Mouse (Mus musculus): ENCODE measurements around the gene Mad2l2. TPM values are rescaled to one million over a fixed set of nuclear protein-coding genes. Genes with fewer than 3 reads are reported as not detected.
A peak's percentile ranks its signal among the peaks of the same experiment; 100 is the strongest.

The Mad2l2 gene
- 332 and 347 TPM in 2 replicates for polyA plus RNA-seq (2012; rRNA removed)

- TF ChIP-seq POLR2A (IDR thresholded peaks at IDR 0.05; ENCODE audit: control insufficient read depth, low read depth, low read length) (no peak), CTCF (IDR thresholded peaks at IDR 0.05; ENCODE audit: control insufficient read depth, insufficient read depth, insufficient replicate concordance, low read depth, low read length) (no peak)
- no peaks in the 10 kb centered on the region for H3K27me3 ChIP-seq (ENCODE audit: control insufficient read depth, insufficient read depth, low read length)
Measured at GRCm38 (mm10) chr4:148130133-148130532, at the start of gene Mad2l2. Gene Mad2l2 (plus strand): TSS chr4:148130384.

GRCm38 (mm10) chr4:148080597-148080973 lies 49.6 kb upstream of the Mad2l2 start:
- no peaks in the 10 kb centered on the region for H3K27me3 ChIP-seq (ENCODE audit: control insufficient read depth, insufficient read depth, low read length)
- peaks cover 13% of the 10 kb centered on the region for H3K4me1 ChIP-seq (ENCODE audit: control insufficient read depth, insufficient read depth, low read length)
- H3K36me3 ChIP-seq (ENCODE audit: control insufficient read depth, insufficient read depth, low read length), result peaks cover 3% of the 10 kb centered on the region
- H3K27ac ChIP-seq (ENCODE audit: control insufficient read depth, insufficient read depth, low read depth, low read length), result no peak overlapping the region
- H3K4me3 ChIP-seq (ENCODE audit: control insufficient read depth, low read depth, low read length), result no peak overlapping the region
- TF ChIP-seq CTCF (IDR thresholded peaks at IDR 0.05; ENCODE audit: control insufficient read depth, insufficient read depth, insufficient replicate concordance, low read depth, low read length), result no peak
- TF ChIP-seq POLR2A (IDR thresholded peaks at IDR 0.05; ENCODE audit: control insufficient read depth, low read depth, low read length), result no peak

More at GRCm38 (mm10) chr4:148130133-148130532, at the start of gene Mad2l2:
- peak within 1 kb of the TSS; percentile 19 for H3K4me3 ChIP-seq (ENCODE audit: control insufficient read depth, low read depth, low read length)
- H3K4me1 ChIP-seq (ENCODE audit: control insufficient read depth, insufficient read depth, low read length), result peaks cover 6% of the 10 kb centered on the region
- no peaks in the 10 kb centered on the region for H3K36me3 ChIP-seq (ENCODE audit: control insufficient read depth, insufficient read depth, low read length)
- no peak within 1 kb of the TSS for H3K27ac ChIP-seq (ENCODE audit: control insufficient read depth, insufficient read depth, low read depth, low read length)

GRCm38 (mm10) chr4:148081201-148081600 lies 49.0 kb upstream of the Mad2l2 start:
- Histone ChIP-seq H3K36me3 (ENCODE audit: control insufficient read depth, insufficient read depth, low read length) (peaks cover 3% of the 10 kb centered on the region), H3K4me3 (ENCODE audit: control insufficient read depth, low read depth, low read length) (no peak overlapping the region), H3K27me3 (ENCODE audit: control insufficient read depth, insufficient read depth, low read length) (no peaks in the 10 kb centered on the region), H3K4me1 (ENCODE audit: control insufficient read depth, insufficient read depth, low read length) (peaks cover 11% of the 10 kb centered on the region), H3K27ac (ENCODE audit: control insufficient read depth, insufficient read depth, low read depth, low read length) (no peak overlapping the region)
- TF ChIP-seq POLR2A (IDR thresholded peaks at IDR 0.05; ENCODE audit: control insufficient read depth, low read depth, low read length) (no peak), CTCF (IDR thresholded peaks at IDR 0.05; ENCODE audit: control insufficient read depth, insufficient read depth, insufficient replicate concordance, low read depth, low read length) (no peak)

- H3K27me3 ChIP-seq (ENCODE audit: control insufficient read depth, insufficient read depth, low read length), result no peaks in the 10 kb centered on the region
- H3K4me3 ChIP-seq (ENCODE audit: control insufficient read depth, low read depth, low read length), result no peak overlapping the region
- H3K27ac ChIP-seq (ENCODE audit: control insufficient read depth, insufficient read depth, low read depth, low read length), result no peak overlapping the region
- H3K4me1 ChIP-seq (ENCODE audit: control insufficient read depth, insufficient read depth, low read length), result peaks cover 18% of the 10 kb centered on the region
- TF ChIP-seq CTCF (IDR thresholded peaks at IDR 0.05; ENCODE audit: control insufficient read depth, insufficient read depth, insufficient replicate concordance, low read depth, low read length) (peak; percentile 61; the same call in 1 of the 2 replicates), POLR2A (IDR thresholded peaks at IDR 0.05; ENCODE audit: control insufficient read depth, low read depth, low read length) (no peak)
- peaks cover 3% of the 10 kb centered on the region for H3K36me3 ChIP-seq (ENCODE audit: control insufficient read depth, insufficient read depth, low read length)
Measured at GRCm38 (mm10) chr4:148082257-148083044, 47.7 kb upstream of the Mad2l2 start.

DNA sequence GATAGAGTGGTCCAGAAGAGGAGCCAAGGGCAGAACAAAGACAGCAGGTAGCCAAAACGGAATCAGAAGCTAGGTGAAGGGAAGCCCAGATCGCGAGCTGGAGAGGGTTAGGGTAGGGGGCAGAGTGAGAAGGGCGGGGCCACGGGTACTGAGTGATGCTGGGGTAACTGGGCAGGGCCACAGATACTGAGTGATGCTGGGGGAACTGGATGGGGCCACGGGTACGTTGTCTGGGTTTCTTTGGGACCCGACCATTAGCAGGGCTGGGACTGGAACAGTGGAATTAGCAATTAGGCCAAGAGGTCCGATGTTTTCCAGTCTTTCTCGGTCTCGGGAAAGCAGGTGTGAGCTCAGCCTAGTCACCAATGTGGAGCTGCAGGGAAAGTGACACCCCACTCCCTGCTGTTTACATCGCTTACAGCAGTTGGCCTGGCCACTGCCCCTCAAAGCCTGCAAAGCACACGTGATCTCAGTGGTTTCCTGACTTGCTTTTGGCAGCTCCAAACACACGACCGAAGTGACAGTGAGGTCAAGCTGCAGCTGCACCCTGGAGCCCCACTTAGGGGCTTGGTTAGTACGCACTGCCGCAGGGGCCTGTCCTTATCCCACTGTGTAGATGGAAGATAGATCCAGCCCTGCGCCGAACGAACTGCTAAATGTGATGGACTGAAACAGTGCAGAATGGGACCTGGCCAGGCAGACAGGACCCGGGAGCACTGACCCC lies 46.8 kb upstream of the Mad2l2 start:
- Histone ChIP-seq H3K36me3 (ENCODE audit: control insufficient read depth, insufficient read depth, low read length) (peaks cover 3% of the 10 kb centered on the region), H3K27ac (ENCODE audit: control insufficient read depth, insufficient read depth, low read depth, low read length) (no peak overlapping the region), H3K27me3 (ENCODE audit: control insufficient read depth, insufficient read depth, low read length) (no peaks in the 10 kb centered on the region), H3K4me3 (ENCODE audit: control insufficient read depth, low read depth, low read length) (no peak overlapping the region), H3K4me1 (ENCODE audit: control insufficient read depth, insufficient read depth, low read length) (peaks cover 18% of the 10 kb centered on the region)
- TF ChIP-seq POLR2A (IDR thresholded peaks at IDR 0.05; ENCODE audit: control insufficient read depth, low read depth, low read length), result no peak

DNA sequence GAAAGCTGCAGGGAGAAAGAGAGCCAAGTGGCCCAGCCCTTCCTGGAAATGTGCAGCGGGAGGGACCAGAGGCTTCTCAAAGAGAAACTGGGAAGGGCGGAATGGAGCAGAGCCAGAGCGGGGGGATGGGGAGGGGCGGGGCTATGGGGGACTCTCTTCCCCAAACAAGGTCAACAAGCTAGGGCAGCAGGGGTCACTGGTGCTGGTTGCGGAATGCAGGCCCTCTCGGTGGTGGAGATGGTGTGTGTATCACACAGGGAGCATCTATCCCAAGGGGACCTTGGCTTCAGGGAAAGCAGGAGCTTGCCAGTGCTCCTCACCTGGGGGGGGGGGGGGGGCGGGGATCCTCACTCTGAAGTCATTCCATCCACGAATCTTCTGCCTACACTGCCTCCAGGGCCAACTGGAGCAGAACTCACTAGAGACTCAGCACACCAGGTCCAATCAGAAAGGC lies 45.9 kb upstream of the Mad2l2 start:
- TF ChIP-seq POLR2A (IDR thresholded peaks at IDR 0.05; ENCODE audit: control insufficient read depth, low read depth, low read length) (no peak), CTCF (IDR thresholded peaks at IDR 0.05; ENCODE audit: control insufficient read depth, insufficient read depth, insufficient replicate concordance, low read depth, low read length) (no peak)
- H3K4me1 ChIP-seq (ENCODE audit: control insufficient read depth, insufficient read depth, low read length), result peaks cover 18% of the 10 kb centered on the region
- H3K27me3 ChIP-seq (ENCODE audit: control insufficient read depth, insufficient read depth, low read length), result no peaks in the 10 kb centered on the region
- peaks cover 3% of the 10 kb centered on the region; the same call in 1 of the 2 replicates for H3K36me3 ChIP-seq (ENCODE audit: control insufficient read depth, insufficient read depth, low read length)
- no peak overlapping the region for H3K27ac ChIP-seq (ENCODE audit: control insufficient read depth, insufficient read depth, low read depth, low read length)
- no peak overlapping the region for H3K4me3 ChIP-seq (ENCODE audit: control insufficient read depth, low read depth, low read length)

Measured in testis, adult 2 months (tissue).